Mouse (Mus musculus) heart, postnatal 10 days (tissue): Measurements from ENCODE around the gene Tmem260. TPM values are rescaled to one million over a fixed set of nuclear protein-coding genes. Genes with fewer than 3 reads are reported as not detected.

Experiments used
- DNase-seq, 2 experiments: peaks; one replicate each; pipeline ENCODE4 v3.0.0; 2021
- intact Hi-C: fragments of 180-260 bp; cut with DNase I; formaldehyde crosslinking; loops from one replicate; pipeline ENCODE4 v1.15.1; 2025
- total RNA-seq, 2 experiments: library from RNA; stranded (reverse); gene quantifications; 2 replicates each; pipeline ENCODE4 v1.2.3; 2021

Tmem260 gene
- total RNA-seq, 2 experiments from 2014 or later, result 11.3 to 11.9 TPM

DNA sequence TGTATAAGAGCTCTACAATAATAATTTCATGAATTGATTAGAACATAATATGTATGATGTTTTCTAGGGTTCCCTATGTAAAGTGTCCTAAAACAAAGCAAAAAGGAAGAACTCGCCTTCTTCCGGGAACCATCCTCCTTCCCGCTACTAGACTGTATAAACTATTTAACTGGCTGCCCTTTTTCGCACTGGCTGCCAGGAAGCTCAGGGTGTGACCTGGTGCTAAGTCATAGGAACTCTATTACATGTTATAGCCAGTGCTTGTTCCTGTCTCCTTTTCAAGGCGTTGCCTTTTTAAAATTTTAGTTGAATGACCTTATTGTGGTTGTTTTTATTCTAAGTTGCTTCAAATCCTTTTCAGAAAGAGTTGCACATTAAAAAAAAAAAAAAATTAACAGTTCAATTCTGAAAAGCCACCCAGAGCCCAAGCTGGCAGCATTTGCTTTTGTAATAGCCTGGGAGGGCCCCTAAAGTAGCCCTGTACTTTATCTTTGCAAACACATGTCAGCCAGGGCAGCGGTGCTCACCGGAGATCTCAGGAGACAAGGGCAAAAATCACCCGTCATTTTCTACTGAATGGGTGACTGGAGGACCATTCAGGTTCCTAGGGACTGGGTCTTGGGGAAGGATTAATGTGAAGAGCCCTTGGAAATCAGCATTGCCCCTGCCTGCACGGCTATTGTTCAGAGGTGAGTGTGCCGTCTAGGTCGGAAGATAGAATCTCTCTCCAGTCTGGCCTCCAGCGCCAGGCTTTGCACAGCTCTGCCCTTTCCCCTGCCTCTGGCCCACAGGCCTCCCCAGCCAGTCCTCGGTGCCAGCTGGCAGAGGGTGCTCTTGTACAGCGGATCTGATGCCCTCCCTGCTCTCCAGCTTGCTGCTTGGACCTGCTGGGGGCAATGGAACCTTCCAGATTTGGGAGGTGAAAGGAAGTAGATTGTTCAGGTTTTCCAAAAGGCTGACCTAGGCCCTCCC lies 92.2 kb downstream of the Tmem260 start:
- intact Hi-C loops, result loop anchor here (5.0 kb wide), 1 partner anchor 454 kb away; no protein-coding TSS in a partner anchor
- DNase-seq, result peak; percentile 45 to 61

DNA sequence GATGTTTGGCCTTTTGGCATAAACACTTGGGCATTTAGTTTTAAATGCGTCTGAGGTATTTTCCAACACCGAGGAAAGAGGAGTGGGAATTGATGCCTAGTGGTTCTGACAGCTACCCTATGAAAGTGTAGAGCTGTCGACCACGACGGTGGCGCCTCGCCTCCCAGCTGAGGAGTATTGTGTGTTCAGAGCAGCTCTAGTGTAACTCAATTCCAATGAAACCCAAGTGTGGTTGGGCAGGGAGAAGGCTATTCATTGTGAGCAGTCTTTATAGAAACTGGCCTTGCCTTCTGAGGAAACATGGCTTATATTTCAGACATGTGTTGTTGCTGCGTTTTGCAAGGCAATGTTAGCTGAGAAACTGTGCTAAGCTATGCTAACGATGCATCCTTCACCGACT lies 99.2 kb downstream of the Tmem260 start:
- intact Hi-C loops, result no loop called here
- DNase-seq, result no peak

DNA sequence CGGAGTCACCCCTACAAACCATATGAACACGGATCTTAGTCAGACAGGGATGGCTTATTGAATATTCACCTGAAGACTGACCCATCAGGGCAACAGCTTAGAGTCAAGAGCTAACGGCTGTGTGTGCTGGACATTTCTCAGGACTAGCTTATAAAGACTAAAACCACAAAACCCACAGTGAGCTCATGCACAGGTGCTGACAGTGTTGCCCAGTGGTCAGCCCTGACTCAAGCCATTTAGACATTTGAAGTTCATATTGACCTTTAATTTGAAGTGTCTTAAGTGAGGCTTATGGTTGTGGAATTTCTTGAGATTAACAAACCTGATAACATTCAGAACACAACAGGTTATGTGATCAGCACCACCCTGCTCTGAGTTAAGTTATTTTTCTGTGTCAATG lies 100.1 kb downstream of the Tmem260 start:
- intact Hi-C loops, result no loop called here
- DNase-seq, result no peak

DNA sequence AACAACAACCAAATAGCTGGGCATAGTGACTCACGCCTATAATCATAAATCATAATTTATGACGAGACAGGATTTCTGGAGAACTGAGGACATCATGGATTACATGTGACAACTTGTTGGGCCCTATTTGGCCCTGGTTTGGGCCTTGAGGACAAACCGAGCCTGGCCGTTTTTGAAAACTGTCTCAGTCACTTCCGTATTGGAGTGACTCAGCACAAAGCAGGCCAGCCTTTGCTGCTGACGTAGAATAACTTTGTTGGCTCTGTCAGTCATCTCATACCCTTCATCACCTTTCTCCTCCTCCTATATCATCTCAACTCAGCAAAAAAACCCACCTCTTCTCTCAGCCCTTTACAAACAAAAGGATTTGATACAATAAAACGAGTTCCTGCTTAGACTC lies 103.8 kb downstream of the Tmem260 start:
- intact Hi-C loops, result no loop called here
- no peak for DNase-seq

DNA sequence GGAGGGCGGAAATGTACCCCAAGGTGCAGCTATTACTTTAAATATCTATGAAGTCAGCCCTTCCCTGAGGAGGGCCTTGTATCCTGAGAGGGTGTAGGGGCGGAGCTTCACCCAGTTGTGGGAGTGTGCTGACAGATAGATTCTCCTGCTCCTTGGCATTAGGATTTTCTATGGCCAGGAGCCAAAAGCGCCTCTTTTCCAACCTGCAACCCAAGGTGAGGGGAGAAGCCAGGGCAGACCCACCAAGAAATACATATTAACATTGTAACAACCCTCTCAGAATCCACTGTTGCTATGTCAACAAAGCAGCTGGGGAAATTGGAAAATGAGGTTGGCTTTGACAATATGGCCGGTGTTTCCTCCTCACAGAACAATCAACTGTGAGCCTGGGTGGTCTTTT lies 107.3 kb downstream of the Tmem260 start:
- intact Hi-C loops, result no loop called here
- no peak for DNase-seq

DNA sequence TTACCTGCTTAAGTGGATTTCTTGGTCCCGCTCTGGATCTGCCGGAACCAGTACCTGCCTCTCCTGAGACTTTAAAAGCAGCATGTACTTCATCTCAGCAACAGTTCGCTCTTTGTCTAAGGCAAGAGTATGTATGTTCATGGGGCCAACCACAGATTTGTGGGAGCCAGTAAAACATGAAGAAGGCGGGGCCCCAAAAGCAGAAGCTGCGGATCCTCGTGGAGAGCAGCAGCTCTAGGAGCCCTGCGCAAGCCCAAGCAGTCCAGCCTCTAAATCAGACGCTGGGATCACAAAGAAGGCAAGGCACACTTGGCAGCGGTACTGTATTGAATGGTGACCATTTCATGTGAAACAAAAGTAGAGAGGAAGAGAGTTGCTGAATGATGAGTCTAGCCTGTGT lies 107.8 kb downstream of the Tmem260 start:
- intact Hi-C loops, result no loop called here
- no peak for DNase-seq

DNA sequence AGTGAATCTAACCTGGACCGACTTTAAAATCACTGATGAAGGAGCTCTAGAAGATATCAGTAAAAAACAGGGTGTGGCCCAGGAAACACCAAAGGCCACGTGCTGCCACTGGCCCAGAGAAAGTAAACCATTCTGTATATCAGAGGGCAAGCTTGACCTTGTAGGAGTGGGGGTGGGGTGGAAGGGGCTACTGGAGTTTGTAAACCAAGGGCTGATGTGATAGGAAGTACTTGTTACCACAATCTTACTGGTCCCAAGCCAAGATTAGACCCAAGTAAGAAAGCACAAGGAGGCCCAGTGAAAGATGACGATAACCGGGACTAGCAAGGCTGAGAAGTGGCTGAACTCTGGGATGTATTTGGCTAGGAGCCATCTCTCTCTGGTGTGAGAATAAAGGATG lies 113.1 kb downstream of the Tmem260 start:
- no peak for DNase-seq
- intact Hi-C loops, result no loop called here

DNA sequence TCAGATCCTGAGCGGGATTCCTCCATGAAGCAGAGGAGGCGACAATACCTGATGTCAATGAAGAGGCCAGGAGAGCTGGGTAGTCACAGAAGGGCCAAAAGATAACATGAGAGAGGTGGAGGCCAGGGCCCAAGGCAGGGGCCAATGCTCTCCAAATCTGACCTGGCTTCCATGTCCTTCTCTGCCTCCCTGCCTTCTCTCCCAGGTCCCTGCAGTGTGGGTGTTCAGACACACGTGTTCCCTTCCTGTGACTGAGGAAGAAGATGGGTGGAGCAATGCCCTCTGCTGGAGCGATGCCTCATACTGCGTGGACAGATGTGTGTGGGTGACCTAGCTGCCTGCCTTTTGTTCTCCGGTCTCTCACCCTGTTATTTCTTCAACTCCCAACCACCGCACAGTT lies 113.8 kb downstream of the Tmem260 start:
- no peak for DNase-seq
- intact Hi-C loops, result no loop called here

DNA sequence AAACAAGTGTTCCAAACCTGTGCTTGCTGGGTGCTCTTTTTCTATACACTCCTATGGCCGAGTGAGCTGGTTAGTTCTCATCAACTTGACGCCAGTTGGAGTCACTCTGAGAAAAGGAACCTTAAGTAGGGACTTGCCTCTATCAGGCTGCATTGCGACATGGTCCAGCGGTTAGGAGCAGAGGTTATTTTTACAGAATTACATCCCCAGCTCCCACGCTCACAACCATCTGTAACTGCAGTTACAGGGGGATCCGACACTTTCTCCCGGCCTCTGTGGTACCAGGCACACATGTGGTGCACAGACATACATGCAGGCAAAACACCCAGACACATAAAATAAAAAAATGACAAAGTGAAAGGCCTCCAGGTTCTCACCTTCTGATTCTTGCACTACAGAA lies 120.7 kb downstream of the Tmem260 start:
- intact Hi-C loops, result no loop called here
- DNase-seq, result no peak

Other genes starting within 250 kb of the Tmem260 start
- not detected for gene Otx2, start 227.7 kb downstream of the Tmem260 start, total RNA-seq